Mouse (Mus musculus) urinary bladder, postnatal 36 days (tissue): ENCODE data around the gene Adarb1.
A peak's percentile ranks its signal among the peaks of the same experiment; 100 is the strongest.

Source experiments
- DNase-seq, 2 experiments: peaks; one replicate each; pipeline ENCODE4 v3.0.0; 2022; ENCODE audit warnings: low spot score in 2 of 2, mixed read lengths in 1 of 2

Adarb1 gene

DNA sequence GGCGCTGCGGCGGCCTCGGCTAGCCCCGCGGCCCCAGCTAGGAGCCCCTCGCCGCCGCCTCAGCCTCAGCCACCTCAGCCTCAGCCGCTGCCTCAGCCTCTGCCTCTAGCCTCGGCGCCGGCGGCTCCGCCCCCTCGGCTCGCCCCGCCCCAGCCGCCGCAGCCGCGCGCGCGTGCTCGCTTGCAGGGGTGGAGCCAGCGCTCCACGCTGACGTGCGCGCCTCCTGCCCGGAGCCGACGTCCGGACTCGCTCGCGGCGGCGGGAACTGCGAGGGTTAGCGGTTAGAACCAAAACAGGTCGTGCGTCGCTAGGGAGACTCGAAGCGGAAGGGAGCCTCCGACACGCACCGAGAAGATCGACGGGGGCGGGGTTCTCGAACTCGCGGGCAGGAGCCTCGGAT, at the start of gene Adarb1:
Gene Adarb1, minus strand, starts transcription at position 133 of the 400 bp plus-strand sequence.
- peak; percentile 88 to 90 for DNase-seq

- DNase-seq: no peak
These were observed 49.3 kb upstream of the Adarb1 start for GRCm38 (mm10) chr10:77467407-77467806.

GRCm38 (mm10) chr10:77465902-77466301, 47.8 kb upstream of the Adarb1 start:
- no peak for DNase-seq

GRCm38 (mm10) chr10:77464181-77464936, 46.3 kb upstream of the Adarb1 start:
- peak in 1 of 2 experiments; percentile 50 for DNase-seq

- no peak for DNase-seq
These were observed 43.1 kb upstream of the Adarb1 start for GRCm38 (mm10) chr10:77461161-77461560.

GRCm38 (mm10) chr10:77457701-77458100, 39.6 kb upstream of the Adarb1 start:
- no peak for DNase-seq

DNA sequence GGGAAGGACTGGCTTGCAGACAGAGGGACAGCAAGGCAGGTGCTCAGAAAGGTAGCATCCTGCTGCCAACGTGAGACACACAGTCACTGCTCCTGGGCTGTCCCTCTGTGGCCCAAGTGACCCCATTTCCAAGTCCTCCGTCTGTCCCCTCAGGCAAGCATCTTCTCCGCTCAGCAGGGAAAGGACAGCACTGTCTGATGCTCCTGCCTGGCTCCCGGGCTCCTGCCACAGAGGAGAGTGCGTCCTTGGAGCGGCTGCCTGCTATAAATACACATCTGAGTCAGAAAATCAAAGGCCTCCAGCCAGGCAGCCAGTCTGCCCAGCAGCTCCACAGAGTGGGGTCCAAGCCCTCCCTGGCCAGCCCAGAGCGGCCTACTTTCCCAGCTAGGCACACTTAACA, 38.4 kb upstream of the Adarb1 start:
- no peak for DNase-seq

GRCm38 (mm10) chr10:77455251-77456010, 37.4 kb upstream of the Adarb1 start:
- DNase-seq: no peak

DNA sequence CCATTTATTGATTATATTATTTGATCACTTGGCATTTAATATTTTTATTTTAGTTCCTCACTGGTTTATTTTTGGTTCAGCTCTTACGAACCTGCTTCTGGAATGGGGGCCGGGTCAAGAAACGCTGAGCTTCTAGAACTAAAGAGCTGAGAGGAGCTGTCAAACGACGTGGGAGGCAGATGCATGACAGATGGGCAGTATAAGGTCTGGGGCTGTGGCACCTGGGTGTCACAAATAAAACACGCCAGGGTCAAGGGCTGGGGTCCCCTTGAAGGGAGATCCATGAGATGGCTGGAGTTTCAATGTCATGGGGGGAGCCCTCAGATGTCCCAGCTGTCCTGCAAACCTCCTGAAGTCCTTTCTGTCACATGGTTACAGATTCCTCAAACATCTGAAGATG, 36.7 kb upstream of the Adarb1 start:
- no peak for DNase-seq

DNA sequence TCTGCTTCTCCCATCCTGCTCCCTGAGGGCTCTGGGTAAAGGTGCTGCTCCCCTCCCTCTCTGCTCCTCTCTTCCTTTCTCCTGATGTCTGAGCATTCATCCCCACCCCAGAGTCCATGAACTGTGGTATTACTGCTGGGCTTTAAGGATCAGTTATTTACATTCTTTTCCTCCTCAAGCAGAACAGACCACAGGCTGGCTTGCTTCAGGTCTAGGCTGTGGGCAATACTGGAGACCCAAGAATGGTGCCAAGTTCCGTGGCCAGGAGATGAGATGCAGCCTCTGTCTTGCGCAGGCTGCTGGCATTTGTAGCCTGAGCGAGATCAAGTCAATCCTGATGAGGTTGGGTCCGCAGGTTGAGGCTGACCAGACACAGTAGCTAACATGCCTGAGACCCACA, 33.8 kb upstream of the Adarb1 start:
- DNase-seq: no peak

DNA sequence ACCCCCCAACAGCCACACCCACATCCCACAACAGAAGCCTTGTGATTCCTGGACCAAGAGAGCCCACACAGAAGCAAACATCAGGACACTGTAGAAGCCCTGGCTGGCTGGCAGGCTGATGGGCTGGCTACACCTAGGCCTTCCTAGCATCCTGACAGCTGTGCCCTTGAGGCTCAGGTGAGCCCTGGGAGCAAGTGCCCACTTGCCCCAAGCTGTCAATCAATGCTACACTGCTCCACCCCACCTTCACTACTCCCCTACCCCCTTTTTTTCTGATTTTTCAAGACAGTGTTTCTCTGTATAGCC, 32.0 kb upstream of the Adarb1 start:
- no peak for DNase-seq

- no peak for DNase-seq
These were observed 31.5 kb upstream of the Adarb1 start for GRCm38 (mm10) chr10:77449315-77450158.

GRCm38 (mm10) chr10:77448698-77449247, 30.7 kb upstream of the Adarb1 start:
- DNase-seq: no peak

- no peak for DNase-seq
These were observed 30.1 kb upstream of the Adarb1 start for GRCm38 (mm10) chr10:77448209-77448608.

DNA sequence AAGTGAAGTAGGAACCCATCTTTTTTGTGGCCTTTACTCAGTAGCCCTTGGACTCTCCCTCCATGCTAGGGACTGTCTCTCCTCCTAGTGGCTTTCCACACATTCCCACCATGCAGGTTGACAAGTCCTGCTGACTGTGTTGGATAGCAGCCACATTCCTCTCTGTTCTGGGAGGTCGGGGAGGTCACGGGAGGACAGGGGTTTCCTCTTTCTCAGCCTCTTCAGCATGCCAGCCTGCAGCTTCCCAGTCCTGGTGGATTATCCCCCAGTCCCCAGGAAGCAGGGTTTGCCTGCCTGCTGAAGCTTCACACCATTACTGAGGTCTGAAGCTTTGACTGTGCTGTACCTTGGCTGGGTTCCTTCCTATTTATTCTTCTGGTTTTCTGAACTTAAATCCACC, 29.7 kb upstream of the Adarb1 start:
- no peak for DNase-seq

DNA sequence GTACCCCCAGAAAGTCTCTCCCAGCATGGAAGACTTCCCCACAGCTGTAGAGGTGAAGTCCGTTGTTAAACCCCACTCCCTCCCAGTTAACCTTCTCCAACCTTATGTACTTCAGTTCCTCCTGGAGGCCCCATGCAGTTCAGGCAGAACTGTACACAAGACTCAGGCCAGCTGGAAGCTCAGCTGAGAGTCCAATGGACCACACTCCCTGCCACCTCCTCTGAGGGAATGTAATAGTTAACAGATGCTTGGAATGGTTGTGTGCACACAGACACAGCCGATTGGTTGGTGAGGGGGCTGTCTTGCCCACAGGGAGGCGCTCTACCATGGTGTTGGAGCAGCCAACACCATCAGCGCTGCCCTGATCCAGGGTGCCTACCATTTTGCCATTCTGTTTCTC, 24.2 kb upstream of the Adarb1 start:
- DNase-seq: no peak

- DNase-seq: no peak
These were observed 23.7 kb upstream of the Adarb1 start for GRCm38 (mm10) chr10:77441812-77442211.

GRCm38 (mm10) chr10:77440841-77441755, 23.0 kb upstream of the Adarb1 start:
- peak; percentile 13 to 65 for DNase-seq

DNA sequence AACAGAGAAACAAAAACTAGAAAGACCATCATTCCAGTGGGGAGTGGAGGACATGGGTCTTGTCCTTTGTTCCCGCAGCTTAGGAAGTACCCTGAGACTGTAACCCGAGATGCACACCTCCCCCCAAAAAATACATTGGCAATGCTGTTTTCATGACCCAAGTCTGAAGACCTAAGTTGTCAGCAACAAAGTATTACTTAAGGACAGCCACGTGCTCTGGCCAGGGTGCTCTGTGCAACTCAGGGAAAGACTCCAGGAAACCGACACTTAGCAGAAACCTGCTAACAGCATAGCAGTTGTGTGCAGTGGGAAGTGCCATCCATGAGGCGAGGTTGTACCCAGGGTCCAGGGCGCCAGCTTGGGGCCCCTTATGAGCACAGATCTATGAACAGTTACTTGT, 22.2 kb upstream of the Adarb1 start:
- no peak for DNase-seq

- DNase-seq: no peak
These were observed 21.0 kb upstream of the Adarb1 start for GRCm38 (mm10) chr10:77439026-77439425.

- DNase-seq: no peak
These were observed 20.0 kb upstream of the Adarb1 start for GRCm38 (mm10) chr10:77438021-77438420.
